Mouse (Mus musculus): ENCODE data around the gene Nprl3.

GRCm38 (mm10) chr11:32302824-32303419 lies 35.4 kb upstream of the Nprl3 start:
- TF ChIP-seq CTCF (IDR thresholded peaks at IDR 0.05) (no peak), POLR2A (IDR thresholded peaks at IDR 0.05; ENCODE audit: insufficient read depth, low read depth, low read length) (no peak), EP300 (IDR thresholded peaks at IDR 0.05; ENCODE audit: insufficient read depth, low read depth, low read length) (no peak)
